Mouse (Mus musculus): ENCODE measurements around the gene Fam193b. TPM values are rescaled to one million over a fixed set of nuclear protein-coding genes. Genes with fewer than 3 reads are reported as not detected.
A peak's percentile ranks its signal among the peaks of the same experiment; 100 is the strongest.

Fam193b gene
- polyA plus RNA-seq, 1 experiment from 2014 or later = 23.1 TPM

GRCm38 (mm10) chr13:55536194-55537175, 34.4 kb downstream of the Fam193b start, which contains the start of gene Ddx41:
Ddx41 (minus strand) TSS chr13:55536658.
- Histone ChIP-seq H3K27me3 (replicated peaks; ENCODE audit: insufficient read depth, low read length) (no peaks in the 10 kb centered on the region), H3K4me2 (replicated peaks; ENCODE audit: low read depth, low read length) (peak within 1 kb of the TSS; percentile 85), H3K9ac (replicated peaks; ENCODE audit: low read depth) (peak within 1 kb of the TSS; percentile 68), H3K9me3 (ENCODE audit: low read length) (no peaks in the 10 kb centered on the region), H3K27ac (ENCODE audit: low read length) (no peak within 1 kb of the TSS), H3K4me3 (ENCODE audit: low read depth, low read length) (peak within 1 kb of the TSS; percentile 83), H3K4me1 (ENCODE audit: insufficient read depth, low read depth, low read length) (peaks cover 3% of the 10 kb centered on the region; the same call in 1 of the 2 replicates), H3K36me3 (ENCODE audit: insufficient read depth, low read length) (0 out of 2 replicates have a peak, but pooled peaks cover 22% of the 10 kb centered on the region)
- WGBS = 1% methylated on average over 69 of the region's 70 CpGs
- ATAC-seq = peak; percentile 99
- TF ChIP-seq CTCF (IDR thresholded peaks at IDR 0.05) (peak; percentile 94), EP300 (IDR thresholded peaks at IDR 0.05) (no peak)
- DNase-seq (ENCODE audit: low spot score) = peak; percentile 99

GRCm38 (mm10) chr13:55535796-55536193, 35.1 kb downstream of the Fam193b start:
- DNase-seq (ENCODE audit: low spot score) = no peak
- WGBS = 18% methylated on average over 17 of the region's 17 CpGs
- H3K4me2 ChIP-seq (replicated peaks; ENCODE audit: low read depth, low read length) = peak overlapping the region; percentile 85
- peaks cover 3% of the 10 kb centered on the region; the same call in 1 of the 2 replicates for H3K4me1 ChIP-seq (ENCODE audit: insufficient read depth, low read depth, low read length)
- peak overlapping the region; percentile 83 for H3K4me3 ChIP-seq (ENCODE audit: low read depth, low read length)
- no peaks in the 10 kb centered on the region for H3K9me3 ChIP-seq (ENCODE audit: low read length)
- H3K36me3 ChIP-seq (ENCODE audit: insufficient read depth, low read length) = 0 out of 2 replicates have a peak, but pooled peaks cover 26% of the 10 kb centered on the region
- no peak for ATAC-seq
- H3K9ac ChIP-seq (replicated peaks; ENCODE audit: low read depth) = peak overlapping the region; percentile 68
- no peak overlapping the region for H3K27ac ChIP-seq (ENCODE audit: low read length)
- no peak for TF ChIP-seq CTCF (IDR thresholded peaks at IDR 0.05)
- TF ChIP-seq EP300 (IDR thresholded peaks at IDR 0.05) = no peak
- no peaks in the 10 kb centered on the region for H3K27me3 ChIP-seq (replicated peaks; ENCODE audit: insufficient read depth, low read length)

- Histone ChIP-seq H3K4me2 (replicated peaks; ENCODE audit: low read depth, low read length) (peak overlapping the region; percentile 85; the same call in 1 of the 2 replicates), H3K4me1 (ENCODE audit: insufficient read depth, low read depth, low read length) (peaks cover 3% of the 10 kb centered on the region; the same call in 1 of the 2 replicates), H3K27ac (ENCODE audit: low read length) (no peak overlapping the region), H3K36me3 (ENCODE audit: insufficient read depth, low read length) (peaks cover 27% of the 10 kb centered on the region; the same call in 1 of the 2 replicates), H3K4me3 (ENCODE audit: low read depth, low read length) (no peak overlapping the region), H3K9me3 (ENCODE audit: low read length) (no peaks in the 10 kb centered on the region), H3K9ac (replicated peaks; ENCODE audit: low read depth) (no peak overlapping the region), H3K27me3 (replicated peaks; ENCODE audit: insufficient read depth, low read length) (no peaks in the 10 kb centered on the region)
- no peak for DNase-seq (ENCODE audit: low spot score)
- TF ChIP-seq CTCF (IDR thresholded peaks at IDR 0.05) = no peak
- TF ChIP-seq EP300 (IDR thresholded peaks at IDR 0.05) = no peak
- no peak for ATAC-seq
- WGBS = 90% methylated on average over 15 of the region's 15 CpGs
Observed at GRCm38 (mm10) chr13:55535191-55535590, 35.7 kb downstream of the Fam193b start.

GRCm38 (mm10) chr13:55529198-55529915, 41.6 kb downstream of the Fam193b start, which contains the start of gene Dok3:
Dok3 (minus strand) TSS chr13:55529296.
- H3K4me2 ChIP-seq (replicated peaks; ENCODE audit: low read depth, low read length) = no peak within 1 kb of the TSS

GRCm38 (mm10) chr13:55527834-55528772, 42.8 kb downstream of the Fam193b start:
- TF ChIP-seq EP300 (IDR thresholded peaks at IDR 0.05) = no peak
- no peak for TF ChIP-seq CTCF (IDR thresholded peaks at IDR 0.05)
- no peak overlapping the region for H3K9ac ChIP-seq (replicated peaks; ENCODE audit: low read depth)
- ATAC-seq = peak; percentile 35
- no peak overlapping the region for H3K27ac ChIP-seq (ENCODE audit: low read length)
- no peak overlapping the region for H3K4me3 ChIP-seq (ENCODE audit: low read depth, low read length)
- DNase-seq (ENCODE audit: low spot score) = peak; percentile 46
- H3K9me3 ChIP-seq (ENCODE audit: low read length) = no peaks in the 10 kb centered on the region
- H3K36me3 ChIP-seq (ENCODE audit: insufficient read depth, low read length) = peaks cover 22% of the 10 kb centered on the region; the same call in 1 of the 2 replicates
- H3K4me1 ChIP-seq (ENCODE audit: insufficient read depth, low read depth, low read length) = no peaks in the 10 kb centered on the region
- H3K4me2 ChIP-seq (replicated peaks; ENCODE audit: low read depth, low read length) = 0 out of 2 replicates have a peak overlapping the region, but pooled peaks have one; percentile 11
- no peaks in the 10 kb centered on the region for H3K27me3 ChIP-seq (replicated peaks; ENCODE audit: insufficient read depth, low read length)
- 64% methylated on average over 17 of the region's 18 CpGs for WGBS

More at GRCm38 (mm10) chr13:55529198-55529915, 41.6 kb downstream of the Fam193b start, which contains the start of gene Dok3:
- DNase-seq (ENCODE audit: low spot score) = no peak
- TF ChIP-seq EP300 (IDR thresholded peaks at IDR 0.05) (no peak), CTCF (IDR thresholded peaks at IDR 0.05) (no peak)
- Histone ChIP-seq H3K27ac (ENCODE audit: low read length) (no peak within 1 kb of the TSS), H3K4me1 (ENCODE audit: insufficient read depth, low read depth, low read length) (no peaks in the 10 kb centered on the region), H3K9ac (replicated peaks; ENCODE audit: low read depth) (no peak within 1 kb of the TSS), H3K9me3 (ENCODE audit: low read length) (no peaks in the 10 kb centered on the region), H3K36me3 (ENCODE audit: insufficient read depth, low read length) (peaks cover 28% of the 10 kb centered on the region; the same call in 1 of the 2 replicates), H3K27me3 (replicated peaks; ENCODE audit: insufficient read depth, low read length) (no peaks in the 10 kb centered on the region), H3K4me3 (ENCODE audit: low read depth, low read length) (no peak within 1 kb of the TSS)
- 76% methylated on average over 8 of the region's 8 CpGs for WGBS
- no peak for ATAC-seq
